Mouse (Mus musculus): Measurements from ENCODE around the gene Fthl17f.
"Not testable (repeated sequence)": the region's sequence is repeated elsewhere in the genome, so short reads cannot be mapped to it uniquely, and the experiment has no call there.

- TF ChIP-seq POLR2AphosphoS2, TCF3 (IDR thresholded peaks at IDR 0.05; ENCODE audit: insufficient read length, low read depth): not testable (repeated sequence)
Observed at GRCm38 (mm10) chrX:9095066-9095465, 32.3 kb downstream of the Fthl17f start.

Measured in myocyte (in vitro differentiated cells).